Mouse (Mus musculus): ENCODE data around the gene Cfap77.

- TF ChIP-seq POLR2A (IDR thresholded peaks at IDR 0.05; ENCODE audit: control insufficient read depth, low read depth, low read length) (no peak), CTCF (IDR thresholded peaks at IDR 0.05; ENCODE audit: control insufficient read depth, insufficient read depth, insufficient replicate concordance, low read depth, low read length) (no peak)
These were observed 93.2 kb downstream of the Cfap77 start for GRCm38 (mm10) chr2:28961636-28962035.
